Mouse (Mus musculus) C2C12 (cell line): Measurements from ENCODE around the gene Spta1.

ENCODE experiments used
- CEBPB ChIP-seq: IDR thresholded peaks from one replicate; pipeline ENCODE4 v1.6.1; 2011; ENCODE audit warnings: low read depth, mild to moderate bottlenecking, control low read depth, moderate library complexity
- CTCF ChIP-seq: IDR thresholded peaks from one replicate; pipeline ENCODE4 v1.5.1; 2011; ENCODE audit not compliant: control insufficient read depth, insufficient read depth, insufficient read length
- FOSL1 ChIP-seq: IDR thresholded peaks from one replicate; pipeline ENCODE4 v1.8.0; 2011; ENCODE audit warnings: mild to moderate bottlenecking, low read length; ENCODE audit not compliant: poor library complexity, insufficient read depth, severe bottlenecking
- MAX ChIP-seq: IDR thresholded peaks from one replicate; pipeline ENCODE4 v1.6.1; 2011; ENCODE audit warnings: mild to moderate bottlenecking, control low read depth
- MYOD1 ChIP-seq: IDR thresholded peaks from one replicate; pipeline ENCODE4 v1.6.1; 2011; ENCODE audit warnings: low read depth; ENCODE audit not compliant: control insufficient read depth, insufficient read length
- MYOG ChIP-seq: IDR thresholded peaks from one replicate; pipeline ENCODE4 v1.6.1; 2011; ENCODE audit not compliant: control insufficient read depth, insufficient read length; ENCODE audit errors: extremely low read depth
- USF1 ChIP-seq: IDR thresholded peaks from one replicate; pipeline ENCODE4 v1.6.1; 2011; ENCODE audit warnings: low read depth, mild to moderate bottlenecking, control low read depth, moderate library complexity

- TF ChIP-seq CTCF (no peak), CEBPB (no peak), MAX (no peak), USF1 (no peak), MYOD1 (no peak), MYOG (no peak), FOSL1 (no peak)
These were observed 31.2 kb upstream of the Spta1 start for GRCm38 (mm10) chr1:174141384-174141783.
